Mouse (Mus musculus) midbrain, embryonic 14.5 days (tissue): ENCODE measurements around the gene Nptx1. TPM values are rescaled to one million over a fixed set of nuclear protein-coding genes. Genes with fewer than 3 reads are reported as not detected.
A peak's percentile ranks its signal among the peaks of the same experiment; 100 is the strongest.

Experiments
- ATAC-seq: fragments of 200-750 bp; cut with Nextera tagmentation; 2 replicates; pipeline ENCODE4 v1.8.0; 2017; ENCODE audit warnings: moderate number of reproducible peaks, moderate library complexity; ENCODE audit not compliant: low FRiP score, low TSS enrichment
- DNase-seq: peaks from one replicate; pipeline ENCODE4 v3.0.0-alpha.2; 2015
- H3K27ac ChIP-seq: fragments of 300-500 bp; sonication (generic); replicated peaks from 2 replicates; pipeline ENCODE4 v1.5.1; 2014; ENCODE audit warnings: mild to moderate bottlenecking, low read depth, low read length, moderate library complexity
- H3K27me3 ChIP-seq: fragments of 300-500 bp; sonication (generic); 2 replicates; pipeline ENCODE4 v1.6.1; 2014; ENCODE audit warnings: low read length, control low read depth, mixed read lengths; ENCODE audit not compliant: control insufficient read depth, insufficient read depth
- H3K36me3 ChIP-seq: fragments of 300-500 bp; sonication (generic); 2 replicates; pipeline ENCODE4 v1.6.1; 2014; ENCODE audit warnings: low read length, control low read depth; ENCODE audit not compliant: control insufficient read depth, insufficient read depth
- H3K4me1 ChIP-seq: fragments of 300-500 bp; sonication (generic); 2 replicates; pipeline ENCODE4 v1.6.1; 2014; ENCODE audit warnings: mild to moderate bottlenecking, antibody characterized with exemption, low read length, control low read depth; ENCODE audit not compliant: control insufficient read depth, insufficient read depth
- H3K4me2 ChIP-seq: fragments of 300-500 bp; sonication (generic); 2 replicates; pipeline ENCODE4 v1.6.1; 2014; ENCODE audit warnings: mild to moderate bottlenecking, low read length, moderate library complexity
- H3K4me3 ChIP-seq: fragments of 300-500 bp; sonication (generic); replicated peaks from 2 replicates; pipeline ENCODE4 v1.5.1; 2014; ENCODE audit warnings: low read depth, low read length
- H3K9ac ChIP-seq: fragments of 300-500 bp; sonication (generic); replicated peaks from 2 replicates; pipeline ENCODE4 v1.6.1; 2014; ENCODE audit warnings: mild to moderate bottlenecking, low read length, moderate library complexity
- H3K9me3 ChIP-seq: fragments of 300-500 bp; sonication (generic); 2 replicates; pipeline ENCODE4 v1.6.1; 2016; ENCODE audit warnings: low read length, control low read depth, mixed read lengths; ENCODE audit not compliant: control insufficient read depth
- WGBS: fragments of 180-500 bp; shearing (Covaris S2); extraction: QIAGEN DNeasy Blood & Tissue Kit; methylation state at CpG from one replicate; pipeline ENCODE4 v1.1.7; 2014; 5-methylcytosine and 5-hydroxymethylcytosine counted together
- polyA plus RNA-seq: library from polyadenylated mRNA; unstranded; fragments of >200 nt; fragmentation: Nextera tagmentation; extraction: Ambion mirVana; gene quantifications from 2 replicates; pipeline ENCODE4 v1.2.1, GENCODE M21; 2014

Gene Nptx1
- polyA plus RNA-seq, 1 experiment from 2014 or later, result 10.1 TPM

DNA sequence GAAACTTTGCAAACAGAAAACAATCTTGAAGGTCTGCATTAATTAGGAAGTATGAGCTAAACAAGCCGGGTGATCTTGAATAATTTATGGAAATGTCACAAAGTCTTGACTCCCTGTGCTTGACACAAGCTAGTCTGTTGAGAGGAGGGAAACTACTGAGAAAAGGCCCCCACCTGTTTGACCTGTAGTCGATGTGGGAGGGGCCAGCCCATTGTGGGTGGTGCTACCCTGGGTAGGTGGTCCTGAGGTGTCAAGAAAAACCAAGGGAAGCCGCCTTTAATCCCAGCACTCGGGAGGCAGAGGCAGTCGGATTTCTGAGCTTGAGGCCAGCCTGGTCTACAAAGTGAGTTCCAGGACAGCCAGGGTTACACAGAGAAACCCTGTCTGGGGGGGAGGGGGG, 18.6 kb upstream of the Nptx1 start:
- no peak for DNase-seq
- no peaks in the 10 kb centered on the region for H3K9me3 ChIP-seq
- no peak for ATAC-seq
- H3K4me2 ChIP-seq, result no peak overlapping the region
- no peaks in the 10 kb centered on the region for H3K36me3 ChIP-seq
- H3K4me1 ChIP-seq, result peaks cover 20% of the 10 kb centered on the region; the same call in 1 of the 2 replicates
- no peak overlapping the region for H3K9ac ChIP-seq
- H3K4me3 ChIP-seq, result no peak overlapping the region
- H3K27me3 ChIP-seq, result no peaks in the 10 kb centered on the region
- no peak overlapping the region for H3K27ac ChIP-seq
- WGBS, result 56% methylated on average over 5 of the region's 5 CpGs

DNA sequence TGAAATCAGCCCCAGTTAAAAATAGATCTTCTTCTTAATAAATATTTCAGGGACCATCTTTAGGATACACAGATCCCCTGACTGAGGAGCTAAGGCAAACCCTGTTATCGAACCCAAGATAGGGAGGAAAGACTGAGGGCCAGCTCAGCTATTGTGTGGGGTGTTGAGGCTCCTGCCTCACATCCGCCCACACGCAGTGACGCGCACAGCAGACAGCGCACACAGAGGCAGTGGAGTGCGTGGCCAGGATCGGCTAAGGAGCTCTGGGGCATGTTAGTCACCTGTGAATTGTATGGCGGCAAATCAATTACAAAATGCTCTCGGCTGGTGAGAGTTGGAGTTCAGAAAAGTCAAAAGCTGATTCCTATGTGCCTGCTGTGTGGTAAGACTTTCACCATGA, 18.1 kb upstream of the Nptx1 start:
- DNase-seq (peak; percentile 69), ATAC-seq (no peak)

DNA sequence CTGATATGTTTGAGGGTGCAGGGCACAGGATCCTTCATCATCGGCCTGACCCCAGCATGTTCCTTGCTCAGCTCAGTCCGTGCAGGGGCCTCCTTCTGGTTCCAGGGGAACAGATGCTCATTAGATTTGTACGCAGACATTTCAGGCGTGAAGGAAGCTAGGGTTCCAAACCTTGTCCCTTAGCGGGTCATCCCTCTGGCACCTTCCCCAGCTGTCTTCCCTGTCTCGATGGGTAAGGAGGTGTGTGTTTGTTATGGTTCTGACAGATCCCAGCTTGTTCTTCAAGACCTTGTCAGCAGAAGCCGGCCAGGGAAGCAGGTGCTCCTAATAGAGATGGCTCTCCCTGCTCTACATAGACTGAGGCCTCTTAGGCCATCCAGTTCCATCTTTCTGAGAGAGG, 17.5 kb upstream of the Nptx1 start:
- H3K27ac ChIP-seq, result peak overlapping the region; percentile 66; the same call in 1 of the 2 replicates
- no peak for ATAC-seq

More for the DNA sequence above, 18.1 kb upstream of the Nptx1 start:
- H3K27ac ChIP-seq, result peak overlapping the region; percentile 66; the same call in 1 of the 2 replicates
- 29% methylated on average over 10 of the region's 10 CpGs for WGBS
- peaks cover 20% of the 10 kb centered on the region; the same call in 1 of the 2 replicates for H3K4me1 ChIP-seq
- H3K4me3 ChIP-seq, result no peak overlapping the region
- no peak overlapping the region for H3K4me2 ChIP-seq
- no peaks in the 10 kb centered on the region for H3K27me3 ChIP-seq
- no peak overlapping the region for H3K9ac ChIP-seq
- H3K36me3 ChIP-seq, result no peaks in the 10 kb centered on the region
- no peaks in the 10 kb centered on the region for H3K9me3 ChIP-seq

GRCm38 (mm10) chr11:119564383-119564782, 16.8 kb upstream of the Nptx1 start:
- Histone ChIP-seq H3K4me2 (no peak overlapping the region), H3K27ac (no peak overlapping the region), H3K4me3 (no peak overlapping the region), H3K9ac (no peak overlapping the region), H3K27me3 (0 out of 2 replicates have a peak, but pooled peaks cover 6% of the 10 kb centered on the region), H3K9me3 (no peaks in the 10 kb centered on the region), H3K36me3 (no peaks in the 10 kb centered on the region), H3K4me1 (peaks cover 25% of the 10 kb centered on the region)
- no peak for DNase-seq
- WGBS, result 82% methylated on average over 10 of the region's 10 CpGs
- no peak for ATAC-seq

More for the DNA sequence above, 17.5 kb upstream of the Nptx1 start:
- no peak overlapping the region for H3K4me3 ChIP-seq
- H3K27me3 ChIP-seq, result 0 out of 2 replicates have a peak, but pooled peaks cover 3% of the 10 kb centered on the region
- no peak overlapping the region for H3K9ac ChIP-seq
- DNase-seq, result no peak
- no peak overlapping the region for H3K4me2 ChIP-seq
- H3K4me1 ChIP-seq, result peaks cover 20% of the 10 kb centered on the region; the same call in 1 of the 2 replicates
- WGBS, result 48% methylated on average over 7 of the region's 7 CpGs
- H3K9me3 ChIP-seq, result no peaks in the 10 kb centered on the region
- H3K36me3 ChIP-seq, result no peaks in the 10 kb centered on the region

DNA sequence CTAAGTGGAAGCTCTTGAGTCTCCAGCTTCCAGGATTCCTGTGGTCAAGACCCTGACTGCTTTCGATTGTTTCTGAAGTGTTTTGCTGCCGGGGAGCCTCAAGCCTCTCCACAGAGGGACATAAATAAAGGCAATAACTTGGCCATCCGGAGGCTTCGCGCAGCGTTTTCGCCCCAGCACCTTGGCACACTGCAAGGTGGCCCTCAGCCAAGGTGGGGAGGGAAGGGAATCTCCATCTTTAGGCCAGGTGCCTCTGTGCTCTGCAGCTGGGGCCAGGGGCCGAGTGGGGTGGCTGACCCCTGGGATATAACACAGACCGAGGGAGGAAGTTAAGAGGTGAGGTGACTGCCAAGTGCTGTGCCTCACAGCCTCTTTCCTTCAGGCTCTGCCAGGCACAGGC, 15.6 kb upstream of the Nptx1 start:
- Histone ChIP-seq H3K27ac (no peak overlapping the region), H3K9ac (no peak overlapping the region), H3K27me3 (0 out of 2 replicates have a peak, but pooled peaks cover 6% of the 10 kb centered on the region), H3K4me1 (peaks cover 37% of the 10 kb centered on the region), H3K4me2 (no peak overlapping the region), H3K36me3 (no peaks in the 10 kb centered on the region), H3K9me3 (no peaks in the 10 kb centered on the region), H3K4me3 (no peak overlapping the region)
- ATAC-seq (no peak), DNase-seq (no peak)
- WGBS, result 74% methylated on average over 9 of the region's 9 CpGs

- ATAC-seq, result no peak
- H3K36me3 ChIP-seq, result no peaks in the 10 kb centered on the region
Observed at GRCm38 (mm10) chr11:119562286-119562685, 14.7 kb upstream of the Nptx1 start.

GRCm38 (mm10) chr11:119558870-119559610, 11.5 kb upstream of the Nptx1 start:
- H3K9ac ChIP-seq, result no peak overlapping the region
- no peaks in the 10 kb centered on the region for H3K9me3 ChIP-seq
- 5% methylated on average over 9 of the region's 9 CpGs for WGBS
- peak overlapping the region; percentile 45 for H3K4me2 ChIP-seq
- no peak overlapping the region for H3K4me3 ChIP-seq
- peak overlapping the region; percentile 93 for H3K27ac ChIP-seq
- 0 out of 2 replicates have a peak, but pooled peaks cover 6% of the 10 kb centered on the region for H3K27me3 ChIP-seq
- ATAC-seq (peak; percentile 66), DNase-seq (peak; percentile 86)
- no peaks in the 10 kb centered on the region for H3K36me3 ChIP-seq
- peaks cover 33% of the 10 kb centered on the region for H3K4me1 ChIP-seq

More at GRCm38 (mm10) chr11:119562286-119562685, 14.7 kb upstream of the Nptx1 start:
- no peak overlapping the region for H3K9ac ChIP-seq
- H3K4me2 ChIP-seq, result no peak overlapping the region
- H3K4me1 ChIP-seq, result peaks cover 46% of the 10 kb centered on the region
- no peak overlapping the region for H3K27ac ChIP-seq
- 31% methylated on average over 6 of the region's 6 CpGs for WGBS
- DNase-seq, result no peak
- H3K27me3 ChIP-seq, result 0 out of 2 replicates have a peak, but pooled peaks cover 6% of the 10 kb centered on the region
- no peak overlapping the region for H3K4me3 ChIP-seq
- no peaks in the 10 kb centered on the region for H3K9me3 ChIP-seq

DNA sequence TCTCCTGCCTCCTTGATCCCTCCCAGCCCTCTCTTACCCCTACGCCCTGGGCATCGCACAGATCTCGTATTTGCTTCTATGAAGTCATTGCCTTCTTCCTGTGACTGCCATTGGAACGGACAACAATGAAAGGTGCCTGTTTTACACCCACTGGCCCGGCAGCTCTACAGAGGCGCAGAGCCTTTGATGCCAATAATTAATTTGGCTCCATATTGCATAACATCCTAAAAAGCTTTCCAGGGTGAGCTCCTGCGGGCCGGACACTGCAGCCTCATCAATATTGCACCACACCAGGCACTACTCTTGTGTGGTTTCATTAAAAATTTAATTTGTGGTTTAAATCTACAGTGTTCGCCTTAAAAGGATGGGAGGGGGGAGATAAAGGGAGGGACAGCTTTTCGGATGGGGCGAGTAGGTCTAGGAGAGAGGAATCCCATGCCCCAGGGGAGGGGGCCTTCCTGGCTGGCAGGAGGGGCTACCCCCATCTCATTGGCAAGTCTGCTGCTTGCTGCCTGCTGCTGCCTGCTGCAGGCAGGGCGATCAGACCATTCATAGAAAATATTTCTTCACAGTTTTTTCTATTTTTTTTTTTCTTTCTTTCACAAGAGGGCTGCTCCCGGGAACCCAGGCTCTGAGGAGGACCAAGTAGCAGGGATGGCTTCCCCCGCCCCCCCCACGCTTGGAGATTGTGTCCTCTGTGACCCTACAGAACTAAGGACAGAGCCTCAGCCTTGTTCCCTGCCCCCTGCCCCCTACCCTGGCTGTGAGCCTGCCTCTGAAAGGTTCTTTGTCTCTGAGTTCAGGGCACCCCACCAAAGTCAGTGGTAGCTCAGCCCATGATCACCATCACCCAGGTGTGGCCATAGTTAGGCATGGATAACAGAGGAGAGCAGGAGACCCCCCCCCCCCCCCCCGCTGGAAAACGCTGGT, 10.7 kb upstream of the Nptx1 start:
- H3K9me3 ChIP-seq, result no peaks in the 10 kb centered on the region
- peak overlapping the region; percentile 1; the same call in 1 of the 2 replicates for H3K9ac ChIP-seq
- H3K4me2 ChIP-seq, result peak overlapping the region; percentile 45
- DNase-seq (peak; percentile 80), ATAC-seq (peak; percentile 62)
- peaks cover 28% of the 10 kb centered on the region for H3K4me1 ChIP-seq
- WGBS, result 7% methylated on average over 16 of the region's 17 CpGs
- 0 out of 2 replicates have a peak, but pooled peaks cover 6% of the 10 kb centered on the region for H3K27me3 ChIP-seq
- no peak overlapping the region for H3K4me3 ChIP-seq
- no peaks in the 10 kb centered on the region for H3K36me3 ChIP-seq
- H3K27ac ChIP-seq, result peak overlapping the region; percentile 93
